Mouse (Mus musculus) cerebellum, adult 9-10 months (tissue): ENCODE data around the gene Knop1.

Experiments used
- DNase-seq: peaks from one replicate; pipeline ENCODE4 v3.0.0; 2022

The Knop1 gene

GRCm38 (mm10) chr7:118795779-118796178 is 60.3 kb downstream of the Knop1 start:
- no peak for DNase-seq

DNA sequence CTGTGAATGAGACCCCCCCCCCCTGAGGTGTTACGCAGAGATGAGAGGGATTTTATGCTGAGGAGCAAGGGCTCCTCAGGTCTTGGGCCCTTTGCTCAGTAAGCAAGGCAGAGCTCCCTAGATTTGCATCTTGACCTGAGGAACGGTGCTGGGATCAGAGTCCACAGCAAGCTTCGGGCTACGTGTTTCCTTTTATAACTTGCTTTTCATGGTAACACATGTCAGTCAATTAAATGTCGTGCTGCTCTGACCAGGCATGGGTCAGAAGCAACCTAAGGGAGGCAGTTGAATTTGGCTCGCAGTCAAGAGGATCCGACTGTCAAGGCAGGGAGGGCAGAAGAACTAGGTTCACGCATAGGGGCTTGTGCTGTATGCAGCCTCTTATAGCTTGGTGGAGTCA is 62.2 kb downstream of the Knop1 start:
- DNase-seq, result no peak
